ENCODE assay signal across 9 mouse cellular contexts in genomic region chr7:66789860-66790748, GRCm38 (mm10). TPM values are rescaled to one million over a fixed set of nuclear protein-coding genes. Genes with fewer than 3 reads are reported as not detected.
DNase-seq lines count a peak whose midpoint lies in the region; ATAC-seq and TF ChIP-seq lines count a peak whose summit lies in the region.
"Had no signal": no experiment of that assay in that cellular context is flagged by ENCODE, and none has a peak within 500 bp of the region (broad histone marks: within the 10 kb centered on the region; RNA-seq: fewer than 3 reads in every experiment).

No protein-coding gene starts in this region.

- no peak for TF ChIP-seq POLR2A in kidney, adult 2 months (IDR thresholded peaks at IDR 0.05; ENCODE audit: low read depth, low read length)

- H3K36me3 ChIP-seq in heart, embryonic 11.5 days (ENCODE audit: control insufficient read depth, insufficient read depth, low read length): no peaks in the 10 kb centered on the region
- no peaks in the 10 kb centered on the region for H3K36me3 ChIP-seq in kidney, adult 2 months (ENCODE audit: control insufficient read depth, insufficient read depth, low read length)

- no peaks in the 10 kb centered on the region for H3K27me3 ChIP-seq in heart, embryonic 11.5 days (ENCODE audit: control insufficient read depth, insufficient read depth, low read length)
- H3K27me3 ChIP-seq in kidney, adult 2 months (replicated peaks; ENCODE audit: control insufficient read depth, insufficient read depth, low read length): no peaks in the 10 kb centered on the region

- no peak for TF ChIP-seq CTCF in kidney, adult 2 months (conservative IDR thresholded peaks at IDR 0.05; ENCODE audit: insufficient read depth, insufficient read length, low read depth, low read length)

- H3K4me1 ChIP-seq in heart, embryonic 11.5 days (ENCODE audit: control insufficient read depth, insufficient read depth, low read length): peaks cover 14% of the 10 kb centered on the region
- peaks cover 8% of the 10 kb centered on the region; the same call in 1 of the 2 replicates for H3K4me1 ChIP-seq in kidney, adult 2 months (ENCODE audit: control insufficient read depth, insufficient read depth, low read length)

- H3K4me3 ChIP-seq in heart, embryonic 11.5 days (ENCODE audit: low read depth, low read length): no peak overlapping the region
- no peak overlapping the region for H3K4me3 ChIP-seq in kidney, adult 2 months (ENCODE audit: insufficient read depth, low read depth, low read length)

- no peaks in the 10 kb centered on the region for H3K9me3 ChIP-seq in heart, embryonic 11.5 days (replicated peaks; ENCODE audit: control insufficient read depth, low read length)

- H3K9ac ChIP-seq in heart, embryonic 11.5 days (ENCODE audit: low read depth, low read length): no peak overlapping the region

- H3K4me2 ChIP-seq in heart, embryonic 11.5 days: no peak overlapping the region

- no peak; the same call in 1 of the 2 replicates for ATAC-seq in heart, embryonic 11.5 days (replicated peaks; ENCODE audit: insufficient number of reproducible peaks, low FRiP score, low TSS enrichment)
- ATAC-seq in megakaryocyte-erythroid progenitor cell, adult 5-6 weeks (replicated peaks; ENCODE audit: low FRiP score, low TSS enrichment, poor library complexity, severe bottlenecking): no peak

- DNase-seq in heart, adult 9 months (ENCODE audit: low spot score in 2 of 2): peak; percentile 4 to 20
- DNase-seq in embryo, embryonic 10 days (ENCODE audit: low spot score): peak; percentile 48
- DNase-seq in kidney, adult 2 months: peak; percentile 62
- DNase-seq in lung, postnatal 10 days: peak; percentile 47
- no peak for DNase-seq in layer of hippocampus, postnatal 10 days (ENCODE audit: low spot score in 2 of 2)
- DNase-seq in gastrocnemius, adult 8-10 months (ENCODE audit: low spot score in 2 of 2): no peak

- no peak overlapping the region for H3K27ac ChIP-seq in heart, embryonic 11.5 days (ENCODE audit: low read depth, low read length)
- no peak overlapping the region for H3K27ac ChIP-seq in kidney, adult 2 months (ENCODE audit: insufficient read depth, low read depth, low read length)

- WGBS in heart, embryonic 11.5 days (ENCODE audit: insufficient replicate concordance): 24% methylated on average over 8 of the region's 8 CpGs
- 37% methylated on average over 8 of the region's 8 CpGs for WGBS in kidney, adult 2 months

RNA-seq across cellular contexts. Expression of gene Cers3, which starts 46.8 kb away (rescaled TPM):
- polyA plus RNA-seq in heart, embryonic 11.5 days (2014; fragmentation: Nextera tagmentation; extraction: Ambion mirVana): 0.08 and 0.19 TPM in 2 replicates
- 0.20 and 0.27 TPM in 2 replicates for polyA plus RNA-seq in kidney, adult 2 months (2012; rRNA removed)
- 0.10 TPM in 1 of 2 replicates, not detected in the other for total RNA-seq in megakaryocyte-erythroid progenitor cell, adult 5-6 weeks (2014; fragmentation: Nextera tagmentation)
- total RNA-seq in megakaryocyte-erythroid progenitor cell, adult 5-6 weeks (2017): 0.52 TPM in 1 of 2 replicates, not detected in the other
- 1 to 10 TPM in 1 of 2 experiments, under 1 TPM in 1; 0.50 to 1.3 TPM for total RNA-seq in layer of hippocampus, postnatal 10 days (2021)
- under 1 TPM in 2 of 4 experiments, not detected in 2; 0.25 to 0.51 TPM for total RNA-seq in gastrocnemius, adult 8-10 months (2022)
- total RNA-seq: MEL had no signal

RNA-seq across cellular contexts. Expression of gene Adamts17, which starts 49.4 kb away (rescaled TPM):
- 2.8 and 4.4 TPM in 2 replicates for polyA plus RNA-seq in heart, embryonic 11.5 days (2014; fragmentation: Nextera tagmentation; extraction: Ambion mirVana)
- 0.17 and 0.41 TPM in 2 replicates for polyA plus RNA-seq in kidney, adult 2 months (2012; rRNA removed)
- total RNA-seq in megakaryocyte-erythroid progenitor cell, adult 5-6 weeks (2014; fragmentation: Nextera tagmentation): 1.2 TPM in 1 of 2 replicates, not detected in the other
- not detected in 2 replicates for total RNA-seq in megakaryocyte-erythroid progenitor cell, adult 5-6 weeks (2017)
- 10 to 100 TPM; 25.8 to 33.4 TPM for total RNA-seq in layer of hippocampus, postnatal 10 days (2021)
- under 1 TPM in 2 of 4 experiments, not detected in 2; 0.38 to 0.49 TPM for total RNA-seq in gastrocnemius, adult 8-10 months (2022)

Comparison
In these comparisons a context has a peak if more than half of its experiments do, and no peak if none do; other contexts are left out.
1. DNase-seq: peak in heart, adult 9 months (2 of 2), embryo, embryonic 10 days (single experiment), kidney, adult 2 months (single experiment) and lung, postnatal 10 days (single experiment); none in layer of hippocampus, postnatal 10 days (0 of 2) and gastrocnemius, adult 8-10 months (0 of 2).
2. RNA of gene Adamts17, which starts 49.4 kb away (total RNA-seq): 25.8 to 33.4 TPM in layer of hippocampus, postnatal 10 days; 0.38 to 0.49 TPM in gastrocnemius, adult 8-10 months and 1.2 TPM in megakaryocyte-erythroid progenitor cell, adult 5-6 weeks; every median in the first group is over 10 times any median in the second.